Mouse (Mus musculus): ENCODE results near the gene Zfp704. TPM values are rescaled to one million over a fixed set of nuclear protein-coding genes. Genes with fewer than 3 reads are reported as not detected.
A peak's percentile ranks its signal among the peaks of the same experiment; 100 is the strongest.

The Zfp704 gene
- 10.0 and 10.2 TPM in 2 replicates for polyA plus RNA-seq (2014; fragmentation: Nextera tagmentation; extraction: Ambion mirVana)

- H3K27ac ChIP-seq (replicated peaks; ENCODE audit: low read depth, low read length), result peak within 1 kb of the TSS; percentile 96
- no peaks in the 10 kb centered on the region for H3K9me3 ChIP-seq (ENCODE audit: control insufficient read depth, low read length)
- H3K36me3 ChIP-seq (ENCODE audit: control insufficient read depth, insufficient read depth, low read length), result no peaks in the 10 kb centered on the region
- peaks cover 22% of the 10 kb centered on the region for H3K4me1 ChIP-seq (ENCODE audit: control insufficient read depth, insufficient read depth, low read length)
- ATAC-seq (ENCODE audit: insufficient number of reproducible peaks, low FRiP score, low TSS enrichment, low read depth), result peak; percentile 79
- WGBS, result 0% methylated on average over 37 of the region's 97 CpGs
- H3K9ac ChIP-seq (ENCODE audit: low read length), result peak within 1 kb of the TSS; percentile 92
- H3K4me2 ChIP-seq (ENCODE audit: low read depth, severe bottlenecking), result peak within 1 kb of the TSS; percentile 45
- H3K4me3 ChIP-seq (ENCODE audit: low read depth, low read length), result peak within 1 kb of the TSS; percentile 84
- H3K27me3 ChIP-seq (ENCODE audit: control insufficient read depth, insufficient read depth, low read length), result no peaks in the 10 kb centered on the region
- peak; percentile 91 for DNase-seq (ENCODE audit: low spot score)
Measured at GRCm38 (mm10) chr3:9609581-9610341, at the start of gene Zfp704. TSS of gene Zfp704 (minus strand) at chr3:9610085.

GRCm38 (mm10) chr3:9633036-9634005 is 23.4 kb upstream of the Zfp704 start:
- Histone ChIP-seq H3K9ac (ENCODE audit: low read length) (no peak overlapping the region), H3K4me2 (ENCODE audit: low read depth, severe bottlenecking) (no peak overlapping the region), H3K27ac (replicated peaks; ENCODE audit: low read depth, low read length) (no peak overlapping the region), H3K4me3 (ENCODE audit: low read depth, low read length) (no peak overlapping the region), H3K36me3 (ENCODE audit: control insufficient read depth, insufficient read depth, low read length) (no peaks in the 10 kb centered on the region), H3K9me3 (ENCODE audit: control insufficient read depth, low read length) (no peaks in the 10 kb centered on the region), H3K27me3 (ENCODE audit: control insufficient read depth, insufficient read depth, low read length) (no peaks in the 10 kb centered on the region), H3K4me1 (ENCODE audit: control insufficient read depth, insufficient read depth, low read length) (no peaks in the 10 kb centered on the region)
- ATAC-seq (ENCODE audit: insufficient number of reproducible peaks, low FRiP score, low TSS enrichment, low read depth) (no peak), DNase-seq (ENCODE audit: low spot score) (no peak)
- WGBS, result 86% methylated on average over 10 of the region's 10 CpGs

GRCm38 (mm10) chr3:9629951-9630350 is 20.1 kb upstream of the Zfp704 start:
- H3K4me1 ChIP-seq (ENCODE audit: control insufficient read depth, insufficient read depth, low read length), result no peaks in the 10 kb centered on the region
- no peak overlapping the region for H3K27ac ChIP-seq (replicated peaks; ENCODE audit: low read depth, low read length)
- H3K9me3 ChIP-seq (ENCODE audit: control insufficient read depth, low read length), result no peaks in the 10 kb centered on the region
- H3K36me3 ChIP-seq (ENCODE audit: control insufficient read depth, insufficient read depth, low read length), result no peaks in the 10 kb centered on the region
- ATAC-seq (ENCODE audit: insufficient number of reproducible peaks, low FRiP score, low TSS enrichment, low read depth) (no peak), DNase-seq (ENCODE audit: low spot score) (peak; percentile 61)
- peak overlapping the region; percentile 21; the same call in 1 of the 2 replicates for H3K4me2 ChIP-seq (ENCODE audit: low read depth, severe bottlenecking)
- 26% methylated on average over 17 of the region's 17 CpGs for WGBS
- no peak overlapping the region for H3K4me3 ChIP-seq (ENCODE audit: low read depth, low read length)
- peak overlapping the region; percentile 38 for H3K9ac ChIP-seq (ENCODE audit: low read length)
- H3K27me3 ChIP-seq (ENCODE audit: control insufficient read depth, insufficient read depth, low read length), result no peaks in the 10 kb centered on the region

GRCm38 (mm10) chr3:9628041-9628440 is 18.2 kb upstream of the Zfp704 start:
- ATAC-seq (ENCODE audit: insufficient number of reproducible peaks, low FRiP score, low TSS enrichment, low read depth), result no peak
- no peaks in the 10 kb centered on the region for H3K36me3 ChIP-seq (ENCODE audit: control insufficient read depth, insufficient read depth, low read length)
- DNase-seq (ENCODE audit: low spot score), result no peak
- no peaks in the 10 kb centered on the region for H3K27me3 ChIP-seq (ENCODE audit: control insufficient read depth, insufficient read depth, low read length)
- no peaks in the 10 kb centered on the region for H3K9me3 ChIP-seq (ENCODE audit: control insufficient read depth, low read length)
- no peak overlapping the region for H3K4me3 ChIP-seq (ENCODE audit: low read depth, low read length)
- WGBS, result 71% methylated on average over 4 of the region's 4 CpGs
- H3K9ac ChIP-seq (ENCODE audit: low read length), result no peak overlapping the region
- no peak overlapping the region for H3K27ac ChIP-seq (replicated peaks; ENCODE audit: low read depth, low read length)
- no peak overlapping the region for H3K4me2 ChIP-seq (ENCODE audit: low read depth, severe bottlenecking)
- H3K4me1 ChIP-seq (ENCODE audit: control insufficient read depth, insufficient read depth, low read length), result no peaks in the 10 kb centered on the region

- Histone ChIP-seq H3K27me3 (ENCODE audit: control insufficient read depth, insufficient read depth, low read length) (no peaks in the 10 kb centered on the region), H3K36me3 (ENCODE audit: control insufficient read depth, insufficient read depth, low read length) (no peaks in the 10 kb centered on the region), H3K9ac (ENCODE audit: low read length) (no peak overlapping the region), H3K9me3 (ENCODE audit: control insufficient read depth, low read length) (no peaks in the 10 kb centered on the region), H3K4me1 (ENCODE audit: control insufficient read depth, insufficient read depth, low read length) (no peaks in the 10 kb centered on the region), H3K27ac (replicated peaks; ENCODE audit: low read depth, low read length) (no peak overlapping the region), H3K4me3 (ENCODE audit: low read depth, low read length) (no peak overlapping the region), H3K4me2 (ENCODE audit: low read depth, severe bottlenecking) (no peak overlapping the region)
- ATAC-seq (ENCODE audit: insufficient number of reproducible peaks, low FRiP score, low TSS enrichment, low read depth) (no peak), DNase-seq (ENCODE audit: low spot score) (no peak)
- WGBS, result 56% methylated on average over 5 of the region's 5 CpGs
Measured at GRCm38 (mm10) chr3:9626149-9626548, 16.3 kb upstream of the Zfp704 start.

GRCm38 (mm10) chr3:9620611-9621010 is 10.7 kb upstream of the Zfp704 start:
- Histone ChIP-seq H3K9me3 (ENCODE audit: control insufficient read depth, low read length) (no peaks in the 10 kb centered on the region), H3K4me2 (ENCODE audit: low read depth, severe bottlenecking) (no peak overlapping the region), H3K9ac (ENCODE audit: low read length) (no peak overlapping the region), H3K4me1 (ENCODE audit: control insufficient read depth, insufficient read depth, low read length) (peaks cover 11% of the 10 kb centered on the region; the same call in 1 of the 2 replicates), H3K27me3 (ENCODE audit: control insufficient read depth, insufficient read depth, low read length) (no peaks in the 10 kb centered on the region), H3K36me3 (ENCODE audit: control insufficient read depth, insufficient read depth, low read length) (no peaks in the 10 kb centered on the region), H3K27ac (replicated peaks; ENCODE audit: low read depth, low read length) (no peak overlapping the region), H3K4me3 (ENCODE audit: low read depth, low read length) (no peak overlapping the region)
- ATAC-seq (ENCODE audit: insufficient number of reproducible peaks, low FRiP score, low TSS enrichment, low read depth) (no peak), DNase-seq (ENCODE audit: low spot score) (no peak)
- 94% methylated on average over 12 of the region's 12 CpGs for WGBS

GRCm38 (mm10) chr3:9619562-9620275 is 9.8 kb upstream of the Zfp704 start:
- no peak overlapping the region for H3K27ac ChIP-seq (replicated peaks; ENCODE audit: low read depth, low read length)
- no peaks in the 10 kb centered on the region for H3K36me3 ChIP-seq (ENCODE audit: control insufficient read depth, insufficient read depth, low read length)
- H3K4me2 ChIP-seq (ENCODE audit: low read depth, severe bottlenecking), result no peak overlapping the region
- H3K4me1 ChIP-seq (ENCODE audit: control insufficient read depth, insufficient read depth, low read length), result peaks cover 15% of the 10 kb centered on the region; the same call in 1 of the 2 replicates
- 63% methylated on average over 6 of the region's 6 CpGs for WGBS
- no peaks in the 10 kb centered on the region for H3K9me3 ChIP-seq (ENCODE audit: control insufficient read depth, low read length)
- ATAC-seq (ENCODE audit: insufficient number of reproducible peaks, low FRiP score, low TSS enrichment, low read depth) (no peak), DNase-seq (ENCODE audit: low spot score) (no peak)
- no peak overlapping the region for H3K9ac ChIP-seq (ENCODE audit: low read length)
- no peaks in the 10 kb centered on the region for H3K27me3 ChIP-seq (ENCODE audit: control insufficient read depth, insufficient read depth, low read length)
- H3K4me3 ChIP-seq (ENCODE audit: low read depth, low read length), result no peak overlapping the region

GRCm38 (mm10) chr3:9617101-9617500 is 7.2 kb upstream of the Zfp704 start:
- 34% methylated on average over 9 of the region's 9 CpGs for WGBS
- ATAC-seq (ENCODE audit: insufficient number of reproducible peaks, low FRiP score, low TSS enrichment, low read depth) (peak; percentile 89), DNase-seq (ENCODE audit: low spot score) (peak; percentile 71)
- Histone ChIP-seq H3K4me1 (ENCODE audit: control insufficient read depth, insufficient read depth, low read length) (peaks cover 20% of the 10 kb centered on the region), H3K9ac (ENCODE audit: low read length) (no peak overlapping the region), H3K27me3 (ENCODE audit: control insufficient read depth, insufficient read depth, low read length) (no peaks in the 10 kb centered on the region), H3K4me2 (ENCODE audit: low read depth, severe bottlenecking) (no peak overlapping the region), H3K9me3 (ENCODE audit: control insufficient read depth, low read length) (no peaks in the 10 kb centered on the region), H3K4me3 (ENCODE audit: low read depth, low read length) (no peak overlapping the region), H3K36me3 (ENCODE audit: control insufficient read depth, insufficient read depth, low read length) (no peaks in the 10 kb centered on the region), H3K27ac (replicated peaks; ENCODE audit: low read depth, low read length) (no peak overlapping the region)
